Mouse (Mus musculus) spleen, postnatal 4 days (tissue): ENCODE data around the gene Strap.
A peak's percentile ranks its signal among the peaks of the same experiment; 100 is the strongest.

Source experiments
- DNase-seq, 2 experiments: peaks; one replicate each; pipeline ENCODE4 v3.0.0; 2022; ENCODE audit warnings: low spot score in 2 of 2

Gene Strap

DNA sequence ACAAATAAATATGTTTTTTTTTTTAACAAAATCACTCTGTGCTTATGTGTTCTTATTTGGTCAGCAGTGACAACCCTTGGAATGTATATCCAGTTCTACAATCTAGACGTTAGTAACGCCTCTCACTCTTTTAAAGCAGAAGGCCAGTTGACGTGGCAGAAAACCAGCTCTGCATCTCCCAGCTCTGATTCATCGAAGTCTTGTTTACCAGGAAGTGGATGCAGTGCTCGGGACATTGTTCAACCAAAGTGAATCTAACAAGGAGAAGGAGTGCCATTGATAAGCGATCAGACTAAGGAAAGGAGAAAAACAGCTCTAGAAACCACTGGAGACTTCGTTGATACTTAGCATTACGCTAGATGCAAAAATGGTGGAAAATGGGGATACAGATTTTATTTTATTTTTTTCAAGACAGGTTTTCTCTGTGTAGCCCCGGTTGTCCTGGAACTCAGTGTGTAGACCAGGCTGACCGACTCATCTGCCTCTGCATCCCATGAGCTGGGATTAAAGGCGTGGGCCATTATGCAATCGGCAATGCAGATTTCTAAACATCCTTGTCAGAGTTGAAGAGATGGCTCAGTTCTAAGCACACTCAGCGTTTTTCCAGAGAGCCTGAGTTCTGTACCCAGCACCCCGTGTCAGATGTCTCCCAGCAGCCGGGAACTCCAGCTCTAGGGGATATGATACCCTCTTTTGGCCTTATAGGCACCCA lies 12.5 kb upstream of the Strap start:
- DNase-seq = no peak

DNA sequence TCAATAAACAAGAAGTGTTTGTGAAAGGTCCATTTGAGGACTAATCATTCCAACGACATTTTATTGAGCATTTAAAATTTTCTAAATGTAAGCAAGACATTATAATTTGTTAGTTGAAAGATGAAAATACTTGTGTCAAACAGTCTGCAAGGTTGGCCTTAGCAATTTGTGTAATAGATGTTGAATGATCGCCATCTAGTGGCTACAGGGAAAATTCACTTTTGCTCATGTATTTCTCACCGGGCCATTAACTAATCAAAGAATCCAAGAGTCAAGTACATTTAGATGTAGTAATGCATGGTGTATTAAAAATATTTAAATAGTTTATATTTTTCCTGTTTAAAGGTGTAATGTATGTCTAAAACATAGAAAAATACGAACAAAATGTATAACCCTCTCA lies 11.0 kb upstream of the Strap start:
- no peak for DNase-seq

DNA sequence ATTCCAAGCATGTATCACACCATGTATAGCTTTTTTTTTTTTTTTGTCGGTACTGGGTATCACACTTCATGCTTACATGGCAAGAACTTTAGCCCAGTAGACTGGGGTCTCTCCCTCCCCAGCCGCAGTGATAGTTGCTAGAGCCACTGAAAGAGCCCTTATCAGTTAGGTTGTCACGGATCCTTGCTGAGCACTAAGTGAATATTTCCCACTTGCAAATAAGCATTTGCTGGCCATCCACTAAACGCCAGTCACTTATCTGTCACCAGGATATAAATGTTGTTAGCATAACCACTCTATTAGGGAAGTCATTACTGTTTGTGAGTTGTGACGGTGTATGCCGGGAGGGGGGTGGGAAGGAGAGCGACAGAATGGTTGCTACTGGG lies 425 bp upstream of the Strap start:
- DNase-seq = no peak

DNA sequence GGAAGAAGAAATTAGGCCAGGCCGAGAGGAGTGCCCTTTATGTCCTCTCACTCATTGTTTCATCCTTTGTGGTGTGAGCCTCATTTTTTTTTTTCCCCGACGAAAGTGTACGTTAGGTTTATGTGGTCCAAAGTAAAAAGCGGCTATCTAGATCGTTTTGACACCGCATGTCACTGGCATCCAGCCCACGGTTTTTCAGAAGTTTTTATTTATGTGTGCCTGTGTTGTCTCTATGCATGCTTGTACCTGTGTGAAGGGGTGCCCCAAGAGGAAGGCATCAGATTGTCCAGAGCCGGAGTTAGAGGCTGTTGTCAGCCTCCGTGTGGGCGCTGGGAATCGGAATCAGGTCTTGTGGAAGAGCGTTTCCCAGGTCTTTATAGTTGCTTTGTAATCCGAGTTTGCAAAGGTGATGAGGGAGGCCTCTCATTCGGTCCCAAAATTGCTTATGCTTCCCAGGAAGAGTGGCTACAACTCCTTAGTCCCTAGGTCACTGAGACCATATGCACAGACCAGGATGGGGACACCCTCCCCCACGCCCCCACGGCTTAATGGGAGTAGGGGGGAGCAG lies 877 bp downstream of the Strap start:
- no peak for DNase-seq

DNA sequence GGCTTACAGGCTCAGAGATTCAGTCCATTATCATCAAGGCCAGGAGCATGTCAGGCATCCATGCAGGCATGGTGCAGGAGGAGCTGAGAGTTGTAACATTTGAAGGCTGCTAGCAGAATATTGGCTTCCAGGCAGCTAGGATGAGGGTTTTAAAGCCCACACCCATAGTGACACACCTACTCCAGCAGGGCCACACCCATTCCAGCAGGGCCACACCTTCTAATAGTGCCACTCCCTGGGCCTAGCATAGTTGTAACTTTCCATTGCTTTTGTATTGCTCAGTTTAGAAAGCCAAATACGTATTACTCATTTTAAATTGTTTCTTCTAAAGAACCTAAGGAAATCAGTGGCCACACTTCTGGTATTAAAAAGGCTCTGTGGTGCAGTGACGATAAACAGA lies 6.1 kb downstream of the Strap start:
- DNase-seq = no peak

DNA sequence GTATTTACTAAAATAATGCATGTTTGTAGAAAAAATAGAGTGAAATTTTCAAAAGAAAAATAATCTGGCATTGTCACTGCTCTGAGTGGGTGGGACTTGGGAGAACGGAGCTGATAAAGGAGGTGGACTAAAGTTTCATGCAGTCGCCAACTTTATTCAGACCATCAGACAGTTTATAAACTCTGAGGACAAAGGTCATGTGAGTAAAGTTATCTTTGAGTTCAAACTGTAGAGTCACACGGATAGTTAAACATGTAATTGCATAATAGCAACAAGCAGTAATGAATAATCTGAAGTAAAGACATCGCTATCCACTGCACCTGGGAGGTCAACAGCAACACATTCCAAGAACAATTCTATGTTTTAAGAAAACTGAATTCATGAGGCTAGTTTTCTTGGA lies 9.8 kb downstream of the Strap start:
- DNase-seq = no peak

DNA sequence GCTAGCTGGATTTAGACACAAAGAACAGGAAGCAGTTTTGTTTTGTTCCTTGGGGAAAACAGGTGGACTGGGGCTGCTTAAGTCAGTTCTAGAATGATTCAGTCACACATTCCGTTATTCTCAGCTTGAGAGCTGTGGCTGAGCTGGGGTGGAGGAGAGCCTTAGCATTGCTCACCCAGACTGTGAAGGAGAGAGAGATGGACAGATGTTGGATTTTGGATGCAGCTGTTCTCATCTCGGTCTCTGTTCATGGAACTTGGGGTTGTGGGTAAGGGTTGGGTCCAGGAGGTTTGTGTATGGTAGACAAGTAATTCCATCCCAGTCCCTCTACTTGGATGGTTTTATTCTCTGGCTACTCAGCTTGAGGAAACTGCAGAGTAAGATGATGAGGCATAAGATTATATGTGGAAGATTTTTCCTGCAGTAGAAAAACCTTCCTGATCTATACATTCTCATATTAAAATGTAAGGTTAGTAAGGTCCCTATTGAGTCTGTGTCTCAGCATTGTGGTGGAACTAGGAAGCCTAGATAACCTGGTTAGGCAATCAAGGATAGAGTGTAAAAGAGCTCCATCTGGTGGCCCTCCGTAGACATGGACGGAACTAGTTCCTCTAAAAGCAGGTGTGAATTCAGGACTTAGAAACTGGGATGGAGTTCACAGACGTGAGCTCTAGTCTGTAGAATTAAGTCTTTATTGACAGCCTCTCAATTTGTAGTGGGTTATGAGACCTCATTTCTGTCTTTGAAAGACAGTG lies 12.5 kb downstream of the Strap start:
- no peak for DNase-seq

DNA sequence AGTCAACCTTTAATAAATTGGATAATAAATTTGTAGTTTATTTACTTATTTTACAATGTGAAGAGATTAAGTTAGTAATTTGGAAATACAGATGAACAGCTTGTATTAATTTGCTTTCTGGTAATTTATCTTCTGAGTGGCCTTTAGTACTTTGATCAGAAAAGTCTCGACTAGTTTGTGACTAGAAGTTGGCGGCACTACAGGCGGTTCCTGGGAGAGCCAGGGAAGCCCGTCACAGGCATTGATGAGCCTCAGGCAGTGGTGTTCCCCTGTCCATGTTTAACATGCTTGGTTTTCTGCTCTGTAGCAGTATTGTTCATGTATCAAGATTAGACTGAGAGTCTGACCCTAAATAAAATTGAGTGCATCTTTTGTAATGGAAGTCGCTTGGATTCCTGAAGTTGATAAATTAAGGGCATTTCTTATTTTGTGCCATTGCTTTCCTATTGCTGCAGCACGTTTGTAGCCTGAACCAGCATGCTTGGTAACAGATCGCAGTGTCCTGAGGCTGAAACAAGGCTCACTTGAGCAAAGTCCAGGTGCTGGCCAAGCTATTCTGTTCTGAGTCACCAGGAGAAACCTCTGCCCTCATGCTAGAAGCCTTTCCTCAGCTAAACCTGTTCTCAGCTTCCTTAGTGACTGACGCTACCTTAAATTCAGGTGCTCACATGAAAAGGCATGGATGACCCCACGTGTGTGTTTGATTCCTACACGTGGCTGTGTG lies 16.8 kb downstream of the Strap start:
- DNase-seq = no peak

DNA sequence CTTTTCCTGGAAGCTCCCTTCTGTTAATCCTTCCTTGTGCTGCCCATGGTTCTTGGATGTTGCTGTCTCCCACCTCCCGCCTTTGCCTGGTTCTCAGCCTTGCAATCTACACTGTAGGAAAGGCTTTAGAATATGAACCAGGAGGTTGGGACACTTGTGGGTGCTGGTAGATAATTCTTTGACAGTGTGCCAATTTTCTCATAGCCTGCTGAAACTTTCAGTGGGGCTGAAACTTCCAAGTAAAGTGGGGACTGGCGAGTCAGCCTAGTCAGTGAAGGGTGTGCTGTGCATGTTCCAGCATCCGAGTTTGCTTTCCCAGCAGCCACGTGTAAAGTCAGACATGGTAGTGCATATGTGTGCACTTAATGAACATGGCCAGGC lies 17.4 kb downstream of the Strap start:
- DNase-seq = no peak

DNA sequence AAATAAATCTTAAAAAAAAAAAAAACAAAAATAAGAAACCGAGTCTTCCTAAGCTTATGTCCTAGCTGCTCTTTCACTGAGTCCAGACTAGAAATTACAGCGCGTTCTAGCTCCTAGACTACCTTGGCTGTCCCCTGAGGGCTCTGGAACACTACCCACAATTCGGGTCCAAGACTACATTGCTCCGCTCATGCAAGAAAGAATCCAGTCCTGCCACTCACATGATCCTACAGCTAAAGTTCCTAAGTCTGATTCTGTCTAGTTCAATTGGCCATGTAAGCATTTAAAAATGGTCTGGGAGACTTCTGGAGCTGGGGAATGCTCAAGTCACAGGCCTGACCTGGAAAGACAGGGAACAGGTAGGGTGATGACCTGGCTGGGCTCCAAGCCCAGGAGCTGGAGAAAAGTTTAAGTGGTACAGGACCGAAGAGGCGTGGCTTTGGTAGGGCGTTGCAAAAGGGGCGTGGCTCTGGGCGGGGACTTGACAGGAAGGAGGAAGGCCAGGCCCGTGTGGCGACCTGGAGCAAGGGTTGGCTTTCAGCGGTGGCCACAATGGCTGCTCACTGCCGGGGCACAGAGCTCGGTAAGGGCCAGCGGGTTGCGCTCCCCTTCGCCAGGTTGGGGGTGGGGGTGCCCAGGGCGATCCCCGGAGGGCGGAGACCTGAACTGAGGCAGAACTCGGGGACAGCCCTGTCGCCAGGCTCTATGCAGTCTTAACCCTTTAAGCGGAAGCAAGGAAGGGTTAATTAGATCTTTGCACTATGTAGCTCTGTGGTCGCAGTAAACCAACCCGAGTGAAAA lies 19.4 kb downstream of the Strap start, which contains the start of gene Dera:
Gene Dera (plus strand): TSS at position 491 of the 801 bp plus-strand sequence.
- peak; percentile 91 to 95 for DNase-seq

DNA sequence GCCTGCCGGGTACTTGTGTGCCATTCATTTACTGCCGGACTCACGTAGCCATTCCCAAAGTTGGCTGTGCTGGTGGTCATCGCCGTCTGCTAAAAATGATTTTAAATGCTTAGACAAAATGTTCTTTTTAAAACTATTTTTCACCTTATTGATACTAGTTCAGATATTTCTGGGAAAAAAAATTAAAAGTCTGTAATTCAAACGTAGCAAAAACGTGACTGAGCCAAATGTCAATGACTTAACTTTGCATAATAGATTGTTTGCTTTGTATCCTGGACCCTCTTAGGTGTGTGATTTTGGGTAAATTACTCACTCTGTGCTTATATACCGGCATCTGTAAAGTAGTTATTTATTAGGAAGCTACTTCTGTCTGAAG lies 20.0 kb downstream of the Strap start:
- no peak for DNase-seq

DNA sequence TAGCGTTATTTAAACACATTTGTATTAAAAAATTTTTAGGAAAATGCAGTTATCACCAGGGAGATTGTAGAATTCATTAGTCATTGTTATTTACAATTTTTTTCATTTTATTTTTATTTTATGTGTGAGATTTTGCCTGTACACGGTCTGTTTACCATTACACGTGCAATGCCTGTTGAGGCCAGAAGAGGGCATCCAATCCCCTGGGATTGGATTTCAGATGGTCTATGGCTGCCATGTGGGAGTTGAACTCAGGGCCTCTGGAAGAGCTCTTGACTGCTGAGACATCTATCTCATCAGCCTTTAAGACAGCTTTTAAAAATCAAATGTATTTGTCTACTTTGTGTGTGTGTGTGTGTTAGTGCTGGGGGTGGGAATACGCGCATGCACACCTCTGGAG lies 21.4 kb downstream of the Strap start:
- DNase-seq = no peak

DNA sequence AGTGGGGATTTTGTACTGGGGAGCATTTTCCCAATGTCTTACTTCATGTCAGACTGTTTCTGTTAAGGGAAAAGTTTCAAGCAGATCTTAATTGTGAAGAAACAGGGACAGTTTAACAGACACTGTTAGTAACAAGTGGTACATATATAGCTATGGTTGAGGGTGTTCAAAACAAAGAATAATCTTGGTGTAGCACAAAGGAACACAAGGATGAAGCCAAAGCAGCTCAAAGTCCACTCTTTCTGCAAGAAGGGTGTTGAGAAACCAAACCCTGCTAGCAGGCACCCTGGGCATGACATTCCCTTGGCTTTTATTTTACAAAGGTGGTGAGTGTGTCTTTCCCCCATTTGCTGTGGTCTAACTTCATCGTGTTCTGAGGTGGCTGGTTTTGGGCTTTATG lies 23.0 kb downstream of the Strap start:
- no peak for DNase-seq

DNA sequence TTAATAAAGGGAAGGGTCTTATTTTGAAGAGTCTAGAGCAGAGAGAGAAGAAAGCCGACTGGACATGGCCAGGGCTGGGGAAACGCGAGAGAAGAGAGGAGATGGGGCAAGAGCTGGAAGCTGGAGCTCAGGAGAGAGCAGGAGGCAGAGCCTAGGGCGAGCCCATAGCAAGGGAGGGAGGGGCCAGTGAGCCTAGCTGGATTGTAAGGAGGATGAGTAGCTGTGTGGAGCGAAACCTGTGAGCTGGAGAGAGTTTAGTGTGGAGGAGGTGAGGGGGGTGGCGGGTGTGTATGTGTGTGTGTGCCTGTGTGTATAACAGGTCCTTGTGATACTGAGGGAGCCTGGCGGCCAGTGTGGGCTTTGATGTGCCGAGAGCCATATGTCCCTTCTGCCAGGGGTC lies 24.8 kb downstream of the Strap start:
- no peak for DNase-seq

DNA sequence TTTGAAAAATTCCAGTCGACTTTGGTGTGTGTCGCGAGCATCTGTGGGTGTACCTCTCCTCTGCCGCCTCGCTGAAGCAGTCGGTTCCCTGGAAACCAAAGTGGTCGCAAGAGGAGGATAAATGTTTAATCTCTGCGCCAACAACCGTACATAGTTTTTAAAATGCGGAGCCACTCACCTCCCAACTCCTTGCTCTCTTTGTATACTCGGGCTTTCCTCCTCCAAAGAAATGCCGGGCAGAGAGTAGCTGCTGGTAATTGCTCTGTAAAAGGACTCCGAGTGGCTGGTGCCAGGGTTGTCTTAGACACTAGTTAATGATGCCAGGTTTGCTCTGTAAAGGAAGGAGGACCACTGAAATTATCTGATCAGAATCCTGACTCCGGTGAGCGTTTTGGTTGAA lies 26.1 kb downstream of the Strap start:
- no peak for DNase-seq

DNA sequence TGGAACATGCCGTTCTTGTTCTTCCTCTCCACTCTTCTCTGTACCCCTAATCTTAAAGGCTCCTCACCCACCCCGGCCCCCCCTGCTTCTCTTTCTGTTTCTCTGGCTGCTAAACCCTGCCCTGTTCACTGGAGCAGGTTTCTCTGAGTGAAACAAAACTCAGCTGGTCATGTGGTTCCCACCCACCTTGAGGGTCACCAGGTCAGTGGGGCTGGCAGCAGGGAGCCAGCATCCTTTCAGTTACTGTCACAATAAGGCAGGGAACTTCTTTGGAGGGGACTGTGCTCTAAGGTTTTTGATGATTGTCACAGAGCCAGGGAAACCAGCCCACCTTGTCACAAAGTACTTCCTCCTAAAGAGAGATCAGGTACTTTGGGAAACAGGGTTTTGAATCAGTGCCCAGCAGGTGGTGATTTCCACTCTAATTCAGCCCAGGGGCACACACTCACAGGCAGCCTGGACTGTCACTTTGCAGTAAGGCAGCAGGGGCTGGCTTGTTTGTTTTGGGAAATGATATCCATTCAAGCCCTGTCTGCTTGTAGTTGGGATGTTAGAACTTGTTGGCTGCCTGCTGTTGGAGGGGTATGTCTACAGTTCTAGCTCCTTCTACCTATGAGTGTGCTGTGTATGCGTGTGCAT lies 29.8 kb downstream of the Strap start:
- no peak for DNase-seq

DNA sequence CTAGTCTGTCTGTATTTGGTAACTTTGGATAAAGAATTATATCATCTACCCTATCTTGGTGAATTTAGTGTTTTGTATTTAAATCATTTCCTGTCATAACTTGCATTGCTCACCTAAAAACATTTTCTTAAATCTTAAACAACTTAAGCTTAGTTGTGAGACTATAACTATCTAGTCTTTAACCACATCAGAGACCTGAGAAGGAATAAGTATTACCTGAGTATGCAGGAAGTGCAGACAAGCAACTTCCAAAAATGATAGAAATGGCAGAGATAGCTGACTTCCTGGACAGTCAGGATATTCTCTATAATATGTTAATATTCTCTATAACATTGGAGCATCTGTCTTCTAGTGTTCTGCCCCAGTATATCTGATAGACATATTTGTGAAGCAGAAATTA lies 31.3 kb downstream of the Strap start:
- no peak for DNase-seq

DNA sequence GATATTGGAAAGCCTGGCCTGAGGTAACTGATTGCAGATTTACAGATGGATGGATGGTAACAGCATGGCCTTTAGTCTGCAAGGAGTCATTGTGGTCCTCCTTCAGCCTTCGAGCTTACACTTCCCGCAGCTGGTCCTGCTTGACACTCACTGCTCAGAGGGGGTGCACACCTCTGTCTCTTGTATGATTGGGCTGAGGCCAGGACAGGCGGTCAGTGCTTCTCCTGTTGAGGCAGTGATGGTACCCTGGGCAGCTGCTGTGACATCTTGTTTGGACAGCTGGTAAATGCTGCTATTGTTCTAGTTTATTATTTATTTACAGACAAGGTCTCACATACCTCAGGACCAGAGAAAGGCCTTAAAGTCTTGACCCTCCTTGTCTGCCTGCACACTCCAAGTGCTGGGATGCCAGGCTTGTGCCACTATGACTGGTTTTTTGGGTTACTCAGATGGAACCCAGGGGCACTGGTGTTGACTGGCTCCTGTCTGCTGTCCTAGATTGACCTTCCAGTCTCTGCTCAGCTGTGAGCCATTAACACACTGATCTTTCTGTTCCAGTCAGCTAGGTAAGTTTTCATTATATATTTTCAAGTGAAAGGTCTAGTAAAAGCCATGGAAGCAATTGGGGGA lies 36.9 kb downstream of the Strap start:
- DNase-seq = no peak

DNA sequence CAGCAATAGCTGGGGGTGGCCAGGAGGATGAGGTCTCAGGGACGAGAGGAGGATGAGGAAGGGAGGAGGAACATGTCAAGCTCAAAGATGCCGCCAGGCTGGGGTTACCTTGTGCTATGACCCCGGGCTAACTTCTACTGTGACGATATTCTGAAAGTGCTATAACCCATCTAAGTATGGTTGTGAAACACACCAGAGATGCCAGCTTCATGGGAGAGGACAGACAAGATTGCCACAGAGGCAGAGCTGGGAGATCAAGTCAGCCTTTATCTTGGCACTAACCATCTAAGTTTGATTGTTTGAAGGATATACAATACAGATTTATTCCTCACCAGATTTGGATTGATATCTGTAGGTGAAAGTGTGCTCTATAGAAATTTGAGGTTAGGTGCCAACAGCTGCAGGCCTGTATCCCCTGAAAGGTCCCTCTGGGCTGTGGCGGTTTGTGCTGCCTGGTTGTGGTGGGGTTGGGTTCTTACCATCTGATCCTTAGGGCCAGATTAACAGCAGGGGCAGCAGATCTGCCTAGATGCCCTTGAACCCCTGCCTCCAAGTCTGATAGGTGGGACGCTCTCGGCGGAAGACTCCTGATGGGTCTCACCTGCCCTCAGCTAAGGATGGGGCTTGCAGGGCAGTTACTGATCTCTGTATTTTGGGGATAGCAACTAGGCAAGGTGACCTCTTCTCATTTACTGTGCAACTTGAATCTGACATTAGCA lies 38.2 kb downstream of the Strap start:
- no peak for DNase-seq

DNA sequence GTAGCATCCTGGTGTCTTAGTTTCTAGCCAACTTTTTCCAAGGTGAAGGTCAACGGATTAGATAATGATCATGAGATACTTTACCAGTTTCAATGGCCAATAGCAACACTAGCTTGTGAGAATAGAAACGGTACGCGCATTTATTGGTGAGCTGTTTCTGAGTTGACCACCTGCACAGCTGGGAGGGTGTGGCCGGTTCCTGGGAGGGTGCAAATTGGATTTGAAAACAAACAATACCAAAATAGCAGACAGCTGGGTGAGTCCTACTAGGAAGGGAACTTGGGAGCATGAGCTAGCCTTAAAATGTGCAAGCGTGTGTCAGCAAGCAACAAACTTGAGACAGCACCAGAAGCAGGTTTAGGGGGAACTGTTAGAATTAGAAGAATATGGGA lies 38.8 kb downstream of the Strap start:
- no peak for DNase-seq
